Mouse (Mus musculus) CH12.LX (cell line): ENCODE measurements around the gene Gabrb3. TPM values are rescaled to one million over a fixed set of nuclear protein-coding genes. Genes with fewer than 3 reads are reported as not detected.

ENCODE experiments used
- DNase-seq: peaks from one replicate; pipeline ENCODE4 v3.0.0-alpha.2; 2013; ENCODE audit errors: extremely low read depth
- H3K27ac ChIP-seq: 2 replicates; pipeline ENCODE4 v1.5.1; 2012; ENCODE audit warnings: low read depth, mild to moderate bottlenecking, control low read depth, moderate library complexity; ENCODE audit not compliant: insufficient read depth
- H3K27me3 ChIP-seq: replicated peaks from 2 replicates; pipeline ENCODE3; 2012; ENCODE audit warnings: inconsistent platforms
- H3K36me3 ChIP-seq, 2 experiments: replicated peaks in 1 of 2; 2 replicates each; pipeline versions ENCODE3 to v1.6.1; 2012; ENCODE audit warnings: inconsistent platforms in 1 of 2, low read length in 1 of 2, mild to moderate bottlenecking in 1 of 2, mixed read lengths in 1 of 2, moderate library complexity in 1 of 2; ENCODE audit not compliant: control insufficient read depth in 1 of 2, insufficient read depth in 1 of 2
- H3K4me1 ChIP-seq, 2 experiments: 2 replicates each; pipeline ENCODE4 v1.6.1; 2012; ENCODE audit warnings: inconsistent platforms in 1 of 2, moderate library complexity in 1 of 2; ENCODE audit not compliant: insufficient read depth in 2 of 2, control insufficient read depth in 1 of 2
- H3K4me2 ChIP-seq: 2 replicates; pipeline ENCODE4 v1.6.1; 2012; ENCODE audit warnings: low read depth, mild to moderate bottlenecking, control low read depth; ENCODE audit not compliant: poor library complexity, insufficient read depth, severe bottlenecking
- H3K4me3 ChIP-seq, 3 experiments: fragments of 150-350 bp in 1 of 3; sonication (generic) in 1 of 3; replicated peaks in 1 of 3; 2 replicates each; pipeline versions ENCODE3 to v1.5.1; 2011 to 2012; ENCODE audit warnings: low read depth in 2 of 3, low read length in 2 of 3, mild to moderate bottlenecking in 2 of 3, moderate library complexity in 2 of 3, control low read depth in 1 of 3, improper control_type of control experiment in 1 of 3, inconsistent platforms in 1 of 3, mixed read lengths in 1 of 3; ENCODE audit not compliant: poor library complexity in 1 of 3
- H3K79me2 ChIP-seq: replicated peaks from 2 replicates; pipeline ENCODE4 v1.6.1; 2012; ENCODE audit warnings: mild to moderate bottlenecking, moderate library complexity; ENCODE audit not compliant: control insufficient read depth, poor library complexity, insufficient read depth, severe bottlenecking; ENCODE audit errors: extremely low read depth
- H3K9ac ChIP-seq: 2 replicates; pipeline ENCODE4 v1.6.1; 2012; ENCODE audit warnings: low read depth, mild to moderate bottlenecking, control low read depth, moderate library complexity; ENCODE audit not compliant: insufficient read depth
- H3K9me3 ChIP-seq: replicated peaks from 2 replicates; pipeline ENCODE3; 2012; ENCODE audit warnings: low read length, inconsistent platforms, mixed read lengths
- CHD1 ChIP-seq: IDR thresholded peaks from 2 replicates; pipeline ENCODE4 v1.6.1; 2012; ENCODE audit warnings: low read depth, low read length, improper control_type of control experiment, inconsistent platforms
- CHD2 ChIP-seq: IDR thresholded peaks from 2 replicates; pipeline ENCODE4 v1.6.1; 2011; ENCODE audit warnings: low read length, improper control_type of control experiment
- CTCF ChIP-seq, 2 experiments: IDR thresholded peaks in 1 of 2; conservative IDR thresholded peaks in 1 of 2; 2 replicates each; pipeline ENCODE4 v1.5.1; 2011 to 2012; ENCODE audit warnings: low read depth in 2 of 2, low read length in 2 of 2, improper control_type of control experiment in 1 of 2, inconsistent platforms in 1 of 2, mild to moderate bottlenecking in 1 of 2, moderate library complexity in 1 of 2
- E2F4 ChIP-seq: IDR thresholded peaks from 2 replicates; pipeline ENCODE4 v1.6.1; 2011; ENCODE audit warnings: low read depth, low read length, improper control_type of control experiment; ENCODE audit not compliant: insufficient replicate concordance
- ELF1 ChIP-seq: IDR thresholded peaks from 2 replicates; pipeline ENCODE4 v1.6.1; 2014; ENCODE audit warnings: low read depth, mild to moderate bottlenecking, inconsistent platforms, low read length, improper control_type of control experiment
- EP300 ChIP-seq: IDR thresholded peaks from 2 replicates; pipeline ENCODE4 v1.6.1; 2011; ENCODE audit warnings: low read length, improper control_type of control experiment
- ETS1 ChIP-seq: conservative IDR thresholded peaks from 2 replicates; pipeline ENCODE4 v1.6.1; 2012; ENCODE audit warnings: low read depth, mild to moderate bottlenecking, inconsistent platforms, low read length, improper control_type of control experiment, moderate library complexity
- GABPA ChIP-seq: IDR thresholded peaks from 2 replicates; pipeline ENCODE4 v1.6.1; 2012; ENCODE audit warnings: low read depth, low read length, improper control_type of control experiment, inconsistent platforms; ENCODE audit not compliant: insufficient replicate concordance
- IRF4 ChIP-seq: IDR thresholded peaks from 2 replicates; pipeline ENCODE4 v1.6.1; 2014; ENCODE audit warnings: low read depth, mild to moderate bottlenecking, inconsistent platforms, low read length, improper control_type of control experiment
- JUND ChIP-seq: conservative IDR thresholded peaks from 2 replicates; pipeline ENCODE4 v1.6.1; 2011; ENCODE audit warnings: low read depth, low read length, improper control_type of control experiment
- KAT2A ChIP-seq: IDR thresholded peaks from 2 replicates; pipeline ENCODE4 v1.6.1; 2012; ENCODE audit warnings: low read length, improper control_type of control experiment, inconsistent platforms; ENCODE audit not compliant: insufficient replicate concordance
- MAZ ChIP-seq: IDR thresholded peaks from 2 replicates; pipeline ENCODE4 v1.6.1; 2012; ENCODE audit warnings: low read depth, mild to moderate bottlenecking, inconsistent platforms, low read length, improper control_type of control experiment, moderate library complexity
- MXI1 ChIP-seq: IDR thresholded peaks from 2 replicates; pipeline ENCODE4 v1.6.1; 2011; ENCODE audit warnings: mild to moderate bottlenecking, low read depth, low read length, improper control_type of control experiment
- NELFE ChIP-seq: IDR thresholded peaks from 2 replicates; pipeline ENCODE4 v1.6.1; 2011; ENCODE audit warnings: low read depth, low read length, improper control_type of control experiment
- PAX5 ChIP-seq: IDR thresholded peaks from 2 replicates; pipeline ENCODE4 v1.6.1; 2012; ENCODE audit warnings: low read length, inconsistent platforms, mixed read lengths
- POLR2AphosphoS2 ChIP-seq: IDR thresholded peaks from 2 replicates; pipeline ENCODE4 v1.6.1; 2011; ENCODE audit warnings: low read depth, low read length, improper control_type of control experiment
- SIN3A ChIP-seq: IDR thresholded peaks from 2 replicates; pipeline ENCODE4 v1.6.1; 2012; ENCODE audit warnings: low read length, improper control_type of control experiment, inconsistent platforms
- SMC3 ChIP-seq: IDR thresholded peaks from 2 replicates; pipeline ENCODE4 v1.6.1; 2011; ENCODE audit warnings: low read depth, low read length, improper control_type of control experiment
- UBTF ChIP-seq: IDR thresholded peaks from 2 replicates; pipeline ENCODE4 v1.6.1; 2012; ENCODE audit warnings: low read depth, mild to moderate bottlenecking, inconsistent platforms, low read length, improper control_type of control experiment, moderate library complexity
- USF1 ChIP-seq: IDR thresholded peaks from 2 replicates; pipeline ENCODE4 v1.6.1; 2014; ENCODE audit warnings: low read depth, mild to moderate bottlenecking, inconsistent platforms, low read length, improper control_type of control experiment
- ZC3H11A ChIP-seq: IDR thresholded peaks from 2 replicates; pipeline ENCODE4 v1.6.1; 2012; ENCODE audit warnings: low read depth, mild to moderate bottlenecking, inconsistent platforms, low read length, improper control_type of control experiment
- ZKSCAN1 ChIP-seq: IDR thresholded peaks from 2 replicates; pipeline ENCODE4 v1.6.1; 2012; ENCODE audit warnings: low read depth, inconsistent platforms, low read length, improper control_type of control experiment, borderline replicate concordance
- ZMIZ1 ChIP-seq: IDR thresholded peaks from 2 replicates; pipeline ENCODE4 v1.6.1; 2012; ENCODE audit warnings: low read depth, mild to moderate bottlenecking, inconsistent platforms, low read length, improper control_type of control experiment
- ZNF384 ChIP-seq: IDR thresholded peaks from 2 replicates; pipeline ENCODE4 v1.6.1; 2012; ENCODE audit warnings: low read depth, low read length, improper control_type of control experiment, inconsistent platforms
- dilution Hi-C: fragments of 300-500 bp; cut with MboI; formaldehyde crosslinking; loops from 2 replicates; pipeline ENCODE4 v1.14.3; 2020; ENCODE audit warnings: low sequenced_read_pairs; ENCODE audit not compliant: extremely low pct_unique_long_range_greater_than_20kb, extremely low pct_ligation_motif_present
- in situ Hi-C: fragments of 300-500 bp; cut with MboI; formaldehyde crosslinking; loops from 3 replicates; pipeline ENCODE4 v1.14.3; 2019; ENCODE audit warnings: low sequenced_read_pairs, low pct_ligation_motif_present, low pct_unique_long_range_greater_than_20kb, mixed read lengths
- polyA plus RNA-seq: library from polyadenylated mRNA; unstranded; fragments of >175 nt; gene quantifications from 2 replicates; pipeline ENCODE4 v1.2.1, GENCODE M21; 2012; ENCODE audit warnings: low read depth; ENCODE audit not compliant: insufficient read length
- total RNA-seq, 2 experiments: library from RNA; depleted of rRNA; stranded (reverse); fragments of 300-350 nt in 1 of 2; fragments of >200 nt in 1 of 2; gene quantifications; 2 replicates each; pipeline ENCODE4 v1.2.3; 2012 to 2014

The Gabrb3 gene
- total and polyA plus RNA-seq, 3 experiments, result not detected

DNA sequence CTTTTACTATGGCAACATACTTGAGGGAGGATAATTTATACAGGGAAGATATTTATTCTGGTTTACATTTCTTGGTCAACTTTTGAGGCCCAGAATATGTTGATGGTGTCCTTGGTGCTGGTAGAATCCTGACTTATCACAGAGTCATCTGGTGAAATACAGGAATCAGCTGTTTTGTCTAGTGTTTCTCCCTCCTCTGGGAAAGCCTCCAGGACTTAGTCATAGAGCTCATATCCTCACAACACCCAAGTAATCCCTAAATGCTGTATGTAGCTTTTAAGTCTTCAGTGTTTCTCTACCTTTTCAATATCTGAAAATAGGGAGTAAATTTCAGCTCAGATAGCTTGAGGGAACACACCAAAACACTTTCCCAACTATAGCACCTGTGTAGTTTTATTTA is 292.2 kb downstream of the Gabrb3 start:
- TF ChIP-seq USF1 (no peak), JUND (no peak), E2F4 (no peak), ZNF384 (no peak), MXI1 (no peak), SMC3 (no peak), CHD1 (no peak), IRF4 (no peak), SIN3A (no peak)
- TF ChIP-seq, all 38 proteins: peak for 0
- H3K4me3 ChIP-seq, result no peak overlapping the region
- no peak overlapping the region for H3K9ac ChIP-seq
- in situ Hi-C loops, result no loop called here
- no peak for DNase-seq
- no peaks in the 10 kb centered on the region for H3K36me3 ChIP-seq
- no peak overlapping the region for H3K4me2 ChIP-seq
- no peak overlapping the region for H3K27ac ChIP-seq
- H3K9me3 ChIP-seq, result peaks cover 49% of the 10 kb centered on the region
- H3K79me2 ChIP-seq, result no peaks in the 10 kb centered on the region
- no peaks in the 10 kb centered on the region for H3K4me1 ChIP-seq
- no peaks in the 10 kb centered on the region for H3K27me3 ChIP-seq
- dilution Hi-C loops, result no loop called here

DNA sequence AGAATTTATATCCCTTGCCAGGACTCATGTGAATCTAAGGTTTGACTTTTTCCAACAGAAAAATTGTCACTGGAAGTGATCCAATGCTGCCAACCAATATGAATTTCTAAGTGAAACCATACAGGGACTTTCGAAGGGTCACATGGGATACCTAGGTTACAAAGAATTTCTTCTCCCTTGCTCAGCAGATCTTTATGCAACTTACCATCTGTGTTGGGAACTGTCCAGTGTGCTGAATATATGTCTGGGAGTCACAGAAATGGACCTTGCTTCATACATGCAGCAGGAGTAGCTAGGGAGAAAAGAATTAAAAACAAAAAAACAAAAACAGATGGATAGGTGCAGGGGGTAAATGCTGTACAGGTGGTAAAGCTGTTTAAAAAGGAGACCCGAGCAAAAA is 327.3 kb downstream of the Gabrb3 start:
- no peak for TF ChIP-seq MAZ
- TF ChIP-seq ZC3H11A, result no peak
- no peak for TF ChIP-seq PAX5
- no peak for TF ChIP-seq EP300
- TF ChIP-seq ZMIZ1, result no peak
- Histone ChIP-seq H3K9ac (no peak overlapping the region), H3K4me2 (no peak overlapping the region), H3K4me1 (no peaks in the 10 kb centered on the region), H3K4me3 (no peak overlapping the region), H3K27ac (no peak overlapping the region), H3K36me3 (no peaks in the 10 kb centered on the region), H3K27me3 (no peaks in the 10 kb centered on the region), H3K79me2 (no peaks in the 10 kb centered on the region), H3K9me3 (peaks cover 33% of the 10 kb centered on the region)
- DNase-seq, result no peak
- dilution Hi-C loops (no loop called here), in situ Hi-C loops (no loop called here)

DNA sequence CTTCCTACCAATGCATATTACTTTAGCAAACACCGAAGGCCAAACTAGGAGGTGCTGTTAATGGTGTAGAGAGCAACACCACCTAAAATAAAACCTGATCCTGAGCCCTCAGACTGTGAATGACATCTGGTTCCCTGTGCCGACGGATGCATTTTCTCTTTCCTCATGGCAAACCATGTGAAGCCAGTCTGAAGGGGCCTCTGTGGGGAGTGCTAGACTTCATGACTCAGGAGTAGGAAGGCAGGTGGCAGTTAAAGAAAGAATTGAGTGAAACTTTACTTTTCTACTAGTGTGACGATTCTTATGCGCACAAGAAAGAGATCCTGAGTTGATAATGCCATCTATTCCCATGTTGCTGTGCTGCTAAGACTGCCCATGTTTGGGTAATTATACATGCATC is 341.0 kb downstream of the Gabrb3 start:
- in situ Hi-C loops, result no loop called here
- Histone ChIP-seq H3K36me3 (no peaks in the 10 kb centered on the region), H3K27me3 (no peaks in the 10 kb centered on the region), H3K9me3 (peaks cover 49% of the 10 kb centered on the region), H3K4me1 (no peaks in the 10 kb centered on the region)
- TF ChIP-seq KAT2A, result no peak
- no peak for TF ChIP-seq CHD2
- TF ChIP-seq IRF4, result no peak
- no peak for TF ChIP-seq ELF1
- TF ChIP-seq JUND, result no peak
- TF ChIP-seq ETS1, result no peak
- TF ChIP-seq E2F4, result no peak
- TF ChIP-seq POLR2AphosphoS2, result no peak
- no peak for TF ChIP-seq CTCF (conservative IDR thresholded peaks at IDR 0.05 in 1 of 2, IDR thresholded peaks at IDR 0.05 in 1 of 2; ENCODE audit: low read depth in 2 of 2, low read length in 2 of 2)
- TF ChIP-seq UBTF, result no peak
- TF ChIP-seq ZKSCAN1, result no peak
- no peak for TF ChIP-seq ZMIZ1
- no peak for TF ChIP-seq MAZ
- no peak for TF ChIP-seq NELFE
- no peak for TF ChIP-seq EP300
- no peak for TF ChIP-seq SIN3A
- no peak for TF ChIP-seq GABPA
- no peak for TF ChIP-seq ZNF384
- TF ChIP-seq, all 38 proteins: peak for 0
- Histone ChIP-seq H3K9ac (no peak overlapping the region), H3K79me2 (no peaks in the 10 kb centered on the region), H3K4me2 (no peak overlapping the region), H3K27ac (no peak overlapping the region), H3K4me3 (no peak overlapping the region)
- no peak for DNase-seq
- dilution Hi-C loops, result no loop called here
